Comparison of ENCODE assay signal across 20 mouse cellular contexts in genomic region chr5:43246954-43247353, GRCm38 (mm10). TPM values are rescaled to one million over a fixed set of nuclear protein-coding genes. Genes with fewer than 3 reads are reported as not detected.
DNase-seq lines count a peak whose midpoint lies in the region; ATAC-seq and TF ChIP-seq lines count a peak whose summit lies in the region.
"Had no signal": no experiment of that assay in that cellular context is flagged by ENCODE, and none has a peak within 500 bp of the region (broad histone marks: within the 10 kb centered on the region; RNA-seq: fewer than 3 reads in every experiment).

No protein-coding gene starts in this region.

- ATAC-seq in cerebellum, adult (ENCODE audit: insufficient number of reproducible peaks, low FRiP score, low TSS enrichment), result peak; percentile 33; the same call in 1 of the 2 replicates
- no peak for ATAC-seq in heart, embryonic 13.5 days (ENCODE audit: extremely low read depth, insufficient number of reproducible peaks, low FRiP score, low TSS enrichment)
- no peak for ATAC-seq in heart, embryonic 12.5 days (ENCODE audit: insufficient number of reproducible peaks, low FRiP score)
- ATAC-seq: CD4-positive, CD25-positive, alpha-beta regulatory T cell, adult 4 months; forebrain, embryonic 13.5 days; forebrain, postnatal 0 days; intestine, embryonic 15.5 days had no signal

- no peak for DNase-seq in cerebellum, adult 8-10 months
- no peak for DNase-seq in layer of hippocampus, adult 2 months (ENCODE audit: low spot score in 2 of 2)
- no peak for DNase-seq in layer of hippocampus, postnatal 10 days (ENCODE audit: low spot score in 2 of 2)
- DNase-seq: adrenal gland, postnatal 10 days; B cell, adult 2 months; cerebellum, adult 18-20 months; cerebellum, postnatal 25 days; forebrain, postnatal 0 days; gastrocnemius, postnatal 14 days; kidney, adult 18-20 months had no signal

- no peaks in the 10 kb centered on the region for H3K27me3 ChIP-seq in heart, embryonic 13.5 days (replicated peaks)
- no peaks in the 10 kb centered on the region for H3K27me3 ChIP-seq in heart, embryonic 12.5 days (replicated peaks)
- H3K27me3 ChIP-seq: forebrain, embryonic 13.5 days; intestine, embryonic 15.5 days had no signal

- H3K27ac ChIP-seq in heart, embryonic 13.5 days (replicated peaks), result no peak overlapping the region
- H3K27ac ChIP-seq in heart, embryonic 12.5 days (ENCODE audit: poor library complexity, severe bottlenecking), result no peak overlapping the region
- peak overlapping the region; percentile 87 for H3K27ac ChIP-seq in layer of hippocampus, adult 2 months
- H3K27ac ChIP-seq in macrophage, result peak overlapping the region; percentile 77
- H3K27ac ChIP-seq: embryonic facial prominence, embryonic 10.5 days; forebrain, embryonic 13.5 days; hindbrain, embryonic 10.5 days; intestine, embryonic 15.5 days had no signal

- no peak overlapping the region for H3K4me2 ChIP-seq in heart, embryonic 13.5 days
- no peak overlapping the region for H3K4me2 ChIP-seq in heart, embryonic 12.5 days
- H3K4me2 ChIP-seq: forebrain, embryonic 13.5 days; intestine, embryonic 15.5 days had no signal

- H3K36me3 ChIP-seq in heart, embryonic 13.5 days, result peaks cover 35% of the 10 kb centered on the region
- peaks cover 11% of the 10 kb centered on the region for H3K36me3 ChIP-seq in heart, embryonic 12.5 days
- H3K36me3 ChIP-seq in macrophage (ENCODE audit: inconsistent target), result peaks cover 38% of the 10 kb centered on the region
- H3K36me3 ChIP-seq: embryonic facial prominence, embryonic 10.5 days; intestine, embryonic 15.5 days had no signal

- peaks cover 93% of the 10 kb centered on the region for H3K79me2 ChIP-seq in macrophage (ENCODE audit: inconsistent target)

- 0 out of 2 replicates have a peak overlapping the region, but pooled peaks have one; percentile 8 for H3K9ac ChIP-seq in heart, embryonic 13.5 days
- H3K9ac ChIP-seq in heart, embryonic 12.5 days, result no peak overlapping the region
- H3K9ac ChIP-seq: forebrain, embryonic 13.5 days; forebrain, postnatal 0 days; intestine, embryonic 15.5 days had no signal

- H3K9me3 ChIP-seq in heart, embryonic 13.5 days, result no peaks in the 10 kb centered on the region
- no peaks in the 10 kb centered on the region for H3K9me3 ChIP-seq in heart, embryonic 12.5 days (replicated peaks)
- H3K9me3 ChIP-seq: embryonic facial prominence, embryonic 10.5 days; forebrain, embryonic 13.5 days; G1E; hindbrain, embryonic 10.5 days; intestine, embryonic 15.5 days had no signal

- no peak for TF ChIP-seq CTCF in layer of hippocampus, adult 2 months (conservative IDR thresholded peaks at IDR 0.05)

- peaks cover 32% of the 10 kb centered on the region for H3K4me1 ChIP-seq in heart, embryonic 13.5 days
- peaks cover 20% of the 10 kb centered on the region for H3K4me1 ChIP-seq in heart, embryonic 12.5 days (replicated peaks)
- H3K4me1 ChIP-seq: embryonic facial prominence, embryonic 10.5 days; hindbrain, embryonic 10.5 days; intestine, embryonic 15.5 days had no signal

- WGBS in heart, embryonic 13.5 days, result 22% methylated on average over 6 of the region's 6 CpGs
- 24% methylated on average over 6 of the region's 6 CpGs for WGBS in heart, embryonic 12.5 days
- WGBS in macrophage (ENCODE audit: missing documents), result 89% methylated on average over 5 of the region's 6 CpGs

- no peak overlapping the region for H3K4me3 ChIP-seq in heart, embryonic 13.5 days
- H3K4me3 ChIP-seq in heart, embryonic 12.5 days, result no peak overlapping the region
- H3K4me3 ChIP-seq in layer of hippocampus, adult 2 months, result no peak overlapping the region
- H3K4me3 ChIP-seq in macrophage (ENCODE audit: inconsistent target), result no peak overlapping the region
- H3K4me3 ChIP-seq: embryonic facial prominence, embryonic 10.5 days; forebrain, embryonic 13.5 days; hindbrain, embryonic 10.5 days; intestine, embryonic 15.5 days had no signal

RNA-seq across cellular contexts. Expression of gene Cpeb2, which starts 14.0 kb away (rescaled TPM):
- polyA plus RNA-seq in heart, embryonic 13.5 days (2015; fragmentation: Nextera tagmentation; extraction: Ambion mirVana), result 3.8 and 4.7 TPM in 2 replicates
- polyA plus RNA-seq in heart, embryonic 12.5 days (2016; fragmentation: Nextera tagmentation; extraction: Ambion mirVana), result 7.5 and 8.6 TPM in 2 replicates
- total RNA-seq in layer of hippocampus, adult 2 months (2021), result 10 to 100 TPM; 43.3 to 50.6 TPM
- 10 to 100 TPM; 59.8 to 62.2 TPM for total RNA-seq in layer of hippocampus, postnatal 10 days (2021)
- 100 to 1,000 TPM in 9 of 26 experiments, 10 to 100 TPM in 17; 32.5 to 269 (median 78.5) TPM for total RNA-seq in macrophage (2018; cell fraction: chromatin; rRNA removed)
- 10 to 100 TPM; 11.2 to 71.9 (median 20.6) TPM for total RNA-seq in macrophage (2018; cell fraction: cytosol; rRNA removed)
- 100 to 1,000 TPM in 8 of 26 experiments, 10 to 100 TPM in 18; 25.7 to 210 (median 64.1) TPM for total RNA-seq in macrophage (2018; cell fraction: nucleus; rRNA removed)
- polyA plus RNA-seq in macrophage (2018), result 13.3 to 29.7 TPM (median 16.2 TPM) in 3 replicates

Comparison
In these comparisons a context has a peak if more than half of its experiments do, and no peak if none do; other contexts are left out.
1. H3K27ac ChIP-seq: peak in layer of hippocampus, adult 2 months (single experiment) and macrophage (single experiment); none in heart, embryonic 13.5 days (single experiment) and heart, embryonic 12.5 days (single experiment).